Mouse (Mus musculus) embryonic facial prominence, embryonic 15.5 days (tissue): ENCODE data around the gene Rp2. TPM values are rescaled to one million over a fixed set of nuclear protein-coding genes. Genes with fewer than 3 reads are reported as not detected.
"Not testable (repeated sequence)": the region's sequence is repeated elsewhere in the genome, so short reads cannot be mapped to it uniquely, and the experiment has no call there.

Experiments
- ATAC-seq: fragments of 200-750 bp; cut with Nextera tagmentation; 2 replicates; pipeline ENCODE4 v1.8.0; 2017; ENCODE audit warnings: low read depth, moderate TSS enrichment; ENCODE audit not compliant: insufficient number of reproducible peaks, low FRiP score, low TSS enrichment
- H3K27ac ChIP-seq: fragments of 300-500 bp; sonication (generic); replicated peaks from 2 replicates; pipeline ENCODE4 v1.5.1; 2015; ENCODE audit warnings: mild to moderate bottlenecking, inconsistent platforms
- H3K27me3 ChIP-seq: fragments of 300-500 bp; sonication (generic); 2 replicates; pipeline ENCODE4 v1.6.1; 2015; ENCODE audit warnings: inconsistent platforms
- H3K36me3 ChIP-seq: fragments of 300-500 bp; sonication (generic); 2 replicates; pipeline ENCODE4 v1.6.1; 2015; ENCODE audit warnings: mild to moderate bottlenecking, inconsistent platforms
- H3K4me1 ChIP-seq: fragments of 300-500 bp; sonication (generic); 2 replicates; pipeline ENCODE4 v1.6.1; 2015; ENCODE audit warnings: inconsistent platforms
- H3K4me2 ChIP-seq: fragments of 300-500 bp; sonication (generic); replicated peaks from 2 replicates; pipeline ENCODE4 v1.6.1; 2015; ENCODE audit warnings: mild to moderate bottlenecking, inconsistent platforms
- H3K4me3 ChIP-seq: fragments of 300-500 bp; sonication (generic); replicated peaks from 2 replicates; pipeline ENCODE4 v1.5.1; 2015; ENCODE audit warnings: mild to moderate bottlenecking, inconsistent platforms
- H3K9ac ChIP-seq: fragments of 300-500 bp; sonication (generic); 2 replicates; pipeline ENCODE4 v1.6.1; 2015; ENCODE audit warnings: inconsistent platforms
- H3K9me3 ChIP-seq: fragments of 300-500 bp; sonication (generic); replicated peaks from 2 replicates; pipeline ENCODE4 v1.6.1; 2016; ENCODE audit warnings: inconsistent platforms
- WGBS: fragments of 180-500 bp; shearing (Covaris S2); methylation state at CpG from one replicate; pipeline ENCODE4 v1.1.7; 2015; 5-methylcytosine and 5-hydroxymethylcytosine counted together
- polyA plus RNA-seq: library from polyadenylated mRNA; unstranded; fragments of >200 nt; fragmentation: Nextera tagmentation; extraction: Ambion mirVana; gene quantifications from 2 replicates; pipeline ENCODE4 v1.2.1, GENCODE M21; 2015

Gene Rp2
- polyA plus RNA-seq = 16.3 TPM in 2 replicates

- Histone ChIP-seq H3K27ac (0 out of 2 replicates have a peak within 1 kb of the TSS, but pooled peaks have one; percentile 28), H3K36me3 (no peaks in the 10 kb centered on the region), H3K4me3 (peak within 1 kb of the TSS; percentile 61), H3K4me2 (peak within 1 kb of the TSS; percentile 51), H3K4me1 (no peaks in the 10 kb centered on the region), H3K9ac (peak within 1 kb of the TSS; percentile 42), H3K27me3 (no peaks in the 10 kb centered on the region), H3K9me3 (no peaks in the 10 kb centered on the region)
- 16% methylated on average over 35 of the region's 35 CpGs for WGBS
- ATAC-seq = peak; percentile 100
Observed at GRCm38 (mm10) chrX:20364391-20365365, at the start of gene Rp2. TSS of gene Rp2 (plus strand) at chrX:20364481.

GRCm38 (mm10) chrX:20332756-20333155, 31.5 kb upstream of the Rp2 start:
- H3K36me3 ChIP-seq = no peaks in the 10 kb centered on the region
- H3K4me2 ChIP-seq = no peak overlapping the region
- no peak overlapping the region for H3K4me3 ChIP-seq
- H3K9ac ChIP-seq = no peak overlapping the region
- WGBS = 41% methylated on average over 1 of the region's 1 CpGs
- H3K9me3 ChIP-seq = no peaks in the 10 kb centered on the region
- no peak for ATAC-seq
- no peak overlapping the region for H3K27ac ChIP-seq
- no peaks in the 10 kb centered on the region for H3K4me1 ChIP-seq
- no peaks in the 10 kb centered on the region for H3K27me3 ChIP-seq

DNA sequence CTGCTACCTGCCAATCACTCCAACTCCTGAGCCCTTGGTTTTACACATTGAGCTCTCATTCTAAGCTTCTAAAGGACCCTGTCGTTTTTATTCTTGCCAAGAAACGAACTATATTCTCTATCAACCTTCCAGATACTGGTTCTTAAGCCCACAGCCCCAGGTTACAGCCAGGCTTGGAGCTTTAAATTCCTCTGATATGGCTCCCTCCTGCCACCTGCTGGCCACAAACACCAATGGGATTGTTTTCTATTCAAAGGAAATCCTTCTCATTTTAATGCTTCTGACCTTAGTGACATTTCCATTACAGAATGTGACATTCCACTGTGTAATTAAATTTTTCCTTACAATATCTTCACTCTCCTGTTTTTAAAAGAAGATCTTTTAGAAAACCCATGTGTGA, 28.6 kb upstream of the Rp2 start:
- no peak overlapping the region for H3K4me3 ChIP-seq
- H3K9ac ChIP-seq = no peak overlapping the region
- H3K36me3 ChIP-seq = no peaks in the 10 kb centered on the region
- ATAC-seq = no peak
- no peak overlapping the region for H3K27ac ChIP-seq
- 20% methylated on average over 2 of the region's 2 CpGs for WGBS
- no peaks in the 10 kb centered on the region for H3K4me1 ChIP-seq
- H3K9me3 ChIP-seq = no peaks in the 10 kb centered on the region
- H3K4me2 ChIP-seq = no peak overlapping the region
- H3K27me3 ChIP-seq = no peaks in the 10 kb centered on the region

DNA sequence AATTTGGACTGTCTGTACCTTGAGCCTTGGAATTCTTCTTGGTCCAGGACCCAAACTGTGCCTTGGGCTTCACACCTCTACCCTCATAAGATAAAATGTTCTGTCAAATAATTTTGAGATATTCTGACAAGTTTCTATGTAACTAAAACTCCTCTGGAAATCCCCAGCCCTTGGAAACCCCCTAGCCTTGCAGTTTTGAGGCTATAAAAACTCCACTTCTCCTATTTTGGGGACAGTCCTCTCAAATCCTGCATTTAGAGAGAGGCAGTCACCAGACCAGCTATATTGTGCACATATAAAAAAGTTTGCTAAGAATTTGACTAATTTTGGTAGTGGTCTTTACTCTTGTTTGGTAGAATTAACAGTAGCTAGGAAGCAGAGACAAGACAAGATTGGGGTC, 19.3 kb upstream of the Rp2 start:
- no peak for ATAC-seq

DNA sequence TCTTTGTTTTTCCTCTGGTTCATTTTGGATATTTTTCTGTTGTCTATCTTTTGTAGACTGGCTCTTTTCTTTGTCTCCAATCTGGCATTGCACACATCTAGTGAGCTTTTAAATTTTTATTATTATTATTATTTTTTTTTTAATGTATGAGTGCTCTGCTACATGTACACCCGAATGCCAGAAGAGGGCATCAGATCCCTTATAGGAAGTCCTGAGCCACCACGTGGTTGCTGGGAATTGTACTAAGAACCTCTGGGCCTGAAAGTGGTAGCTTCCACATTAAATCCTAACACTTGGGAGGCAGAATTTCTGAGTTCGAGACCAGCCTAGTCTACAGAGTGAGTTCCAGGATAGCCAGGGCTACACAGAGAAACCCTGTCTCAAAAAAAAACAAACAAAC, 17.9 kb upstream of the Rp2 start:
- ATAC-seq = no peak
- H3K4me3 ChIP-seq = no peak overlapping the region
- no peaks in the 10 kb centered on the region for H3K9me3 ChIP-seq
- H3K27ac ChIP-seq = no peak overlapping the region
- H3K4me1 ChIP-seq = no peaks in the 10 kb centered on the region
- no peaks in the 10 kb centered on the region for H3K36me3 ChIP-seq
- H3K4me2 ChIP-seq = no peak overlapping the region
- 65% methylated on average over 3 of the region's 3 CpGs for WGBS
- no peaks in the 10 kb centered on the region for H3K27me3 ChIP-seq
- no peak overlapping the region for H3K9ac ChIP-seq

More for the DNA sequence above, 19.3 kb upstream of the Rp2 start:
- Histone ChIP-seq H3K4me2 (no peak overlapping the region), H3K4me3 (no peak overlapping the region), H3K4me1 (no peaks in the 10 kb centered on the region), H3K9me3 (no peaks in the 10 kb centered on the region), H3K9ac (no peak overlapping the region), H3K36me3 (no peaks in the 10 kb centered on the region), H3K27ac (no peak overlapping the region), H3K27me3 (no peaks in the 10 kb centered on the region)

DNA sequence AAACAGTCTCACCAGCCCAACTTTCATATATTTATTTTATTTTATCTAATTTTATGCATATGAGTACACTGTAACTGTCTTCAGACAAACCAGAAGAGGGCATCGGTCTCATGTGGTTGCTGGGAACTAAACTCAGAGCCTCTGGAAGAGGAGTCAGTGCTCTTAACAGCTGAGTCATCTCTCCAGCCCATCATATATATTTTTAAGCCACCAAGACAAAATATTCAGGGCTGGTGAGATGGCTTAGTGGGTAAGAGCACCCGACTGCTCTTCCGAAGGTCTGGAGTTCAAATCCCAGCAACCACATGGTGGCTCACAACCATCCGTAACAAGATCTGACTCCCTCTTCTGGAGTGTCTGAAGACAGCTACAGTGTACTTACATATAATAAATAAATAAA, 14.0 kb upstream of the Rp2 start:
- not testable (repeated sequence) for H3K9ac ChIP-seq, H3K36me3 ChIP-seq, H3K27ac ChIP-seq, H3K4me2 ChIP-seq, H3K4me3 ChIP-seq, ATAC-seq, H3K4me1 ChIP-seq, H3K27me3 ChIP-seq, H3K9me3 ChIP-seq
- WGBS = 86% methylated on average over 4 of the region's 4 CpGs

- no peaks in the 10 kb centered on the region for H3K9me3 ChIP-seq
- 92% methylated on average over 1 of the region's 1 CpGs for WGBS
- no peak overlapping the region for H3K27ac ChIP-seq
- H3K4me1 ChIP-seq = no peaks in the 10 kb centered on the region
- H3K9ac ChIP-seq = no peak overlapping the region
- no peaks in the 10 kb centered on the region for H3K27me3 ChIP-seq
- no peak overlapping the region for H3K4me2 ChIP-seq
- no peaks in the 10 kb centered on the region for H3K36me3 ChIP-seq
- no peak overlapping the region for H3K4me3 ChIP-seq
- no peak for ATAC-seq
Observed at GRCm38 (mm10) chrX:20355283-20355682, 9.0 kb upstream of the Rp2 start.

DNA sequence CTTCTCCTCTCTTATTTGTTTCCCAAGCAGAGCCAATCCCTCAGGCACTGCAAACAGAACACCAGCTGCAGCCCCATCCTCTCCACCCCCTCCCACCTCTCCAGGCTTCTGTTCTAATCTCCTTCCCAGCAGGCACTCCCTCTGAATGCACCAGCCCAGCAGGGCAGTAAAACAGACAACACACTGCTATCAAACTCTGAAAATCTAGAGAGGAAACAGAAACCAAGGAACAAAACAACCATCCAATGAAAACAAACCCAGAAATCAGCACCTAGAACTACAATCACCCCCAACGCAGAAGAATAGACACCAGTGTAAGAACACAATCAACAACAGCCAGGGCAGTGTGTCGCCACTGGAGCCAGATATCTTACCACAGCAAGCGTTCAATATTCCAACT, 8.0 kb upstream of the Rp2 start:
- Histone ChIP-seq H3K27ac (no peak overlapping the region), H3K36me3 (no peaks in the 10 kb centered on the region), H3K4me2 (no peak overlapping the region), H3K4me1 (no peaks in the 10 kb centered on the region), H3K9ac (no peak overlapping the region), H3K9me3 (no peaks in the 10 kb centered on the region), H3K4me3 (no peak overlapping the region), H3K27me3 (no peaks in the 10 kb centered on the region)
- WGBS = 32% methylated on average over 3 of the region's 3 CpGs
- no peak for ATAC-seq

DNA sequence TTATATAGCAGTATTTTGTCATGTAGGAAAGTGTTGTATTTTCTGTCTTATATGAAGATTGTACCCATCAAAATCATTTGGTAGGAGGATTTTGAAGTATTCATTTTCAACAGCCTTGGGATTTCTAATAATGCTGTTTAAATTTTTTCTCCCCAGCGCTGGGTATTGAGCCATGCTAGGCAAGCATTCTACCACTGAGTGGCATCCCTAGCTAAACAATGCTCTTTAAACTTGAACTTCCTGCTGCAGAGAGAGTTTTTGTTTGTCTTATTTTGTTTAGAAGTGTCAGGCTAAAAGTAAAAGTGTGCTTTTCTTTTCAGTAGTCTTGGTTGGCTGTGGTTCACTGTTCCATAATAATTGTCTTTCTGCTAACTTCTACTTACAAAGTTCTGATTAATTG, 1.8 kb downstream of the Rp2 start:
- WGBS = 52% methylated on average over 1 of the region's 1 CpGs
- Histone ChIP-seq H3K9me3 (no peaks in the 10 kb centered on the region), H3K36me3 (no peaks in the 10 kb centered on the region), H3K4me3 (no peak overlapping the region), H3K27me3 (no peaks in the 10 kb centered on the region), H3K9ac (no peak overlapping the region), H3K27ac (no peak overlapping the region), H3K4me2 (no peak overlapping the region), H3K4me1 (no peaks in the 10 kb centered on the region)
- ATAC-seq = no peak

DNA sequence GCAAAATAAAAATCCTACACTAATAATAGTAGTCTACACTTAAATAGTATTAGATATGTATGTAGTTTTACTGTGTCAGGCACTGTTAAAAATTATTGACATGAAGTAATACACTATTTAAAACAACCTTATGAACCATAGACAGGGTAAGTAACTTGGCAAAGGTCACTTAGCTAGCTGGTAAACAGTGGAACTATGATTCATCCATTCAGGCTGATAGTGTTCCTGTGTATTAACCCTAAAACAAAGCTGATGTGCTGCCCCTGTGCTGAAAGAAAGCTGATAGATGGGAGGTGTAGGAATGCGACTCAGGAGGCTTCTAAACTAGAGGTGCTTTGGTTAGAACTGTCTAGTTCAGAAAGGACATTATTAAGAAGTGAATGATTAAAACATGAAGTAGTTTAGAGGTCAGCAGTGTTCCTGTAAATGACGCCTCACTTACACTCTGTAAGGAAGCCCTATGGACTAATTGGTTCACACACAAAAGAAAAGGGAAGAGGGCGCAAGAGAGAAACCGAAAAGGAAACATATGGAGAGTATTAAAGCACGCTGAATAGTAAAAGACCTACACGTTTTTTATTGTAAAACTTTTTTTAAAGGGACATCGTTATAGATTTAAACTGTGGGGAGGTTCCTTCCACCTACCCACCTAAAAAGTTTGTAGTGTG, 15.2 kb downstream of the Rp2 start:
- Histone ChIP-seq H3K4me2 (no peak overlapping the region), H3K4me3 (no peak overlapping the region), H3K9me3 (no peaks in the 10 kb centered on the region), H3K27ac (no peak overlapping the region), H3K4me1 (no peaks in the 10 kb centered on the region), H3K9ac (no peak overlapping the region), H3K36me3 (0 out of 2 replicates have a peak, but pooled peaks cover 6% of the 10 kb centered on the region), H3K27me3 (no peaks in the 10 kb centered on the region)
- WGBS = 52% methylated on average over 7 of the region's 7 CpGs
- no peak for ATAC-seq

- ATAC-seq = no peak
- H3K4me2 ChIP-seq = no peak overlapping the region
- no peak overlapping the region for H3K4me3 ChIP-seq
- no peak overlapping the region for H3K9ac ChIP-seq
- no peaks in the 10 kb centered on the region for H3K4me1 ChIP-seq
- H3K36me3 ChIP-seq = 0 out of 2 replicates have a peak, but pooled peaks cover 6% of the 10 kb centered on the region
- 81% methylated on average over 6 of the region's 6 CpGs for WGBS
- no peak overlapping the region for H3K27ac ChIP-seq
- no peaks in the 10 kb centered on the region for H3K27me3 ChIP-seq
- no peaks in the 10 kb centered on the region for H3K9me3 ChIP-seq
Observed at GRCm38 (mm10) chrX:20382260-20382659, 18.0 kb downstream of the Rp2 start.
